Mouse (Mus musculus) midbrain, embryonic 10.5 days (tissue): Measurements from ENCODE around the gene Svip. TPM values are rescaled to one million over a fixed set of nuclear protein-coding genes. Genes with fewer than 3 reads are reported as not detected.

Source experiments
- DNase-seq: peaks from one replicate; pipeline ENCODE4 v3.0.0-alpha.2; 2017; ENCODE audit warnings: low spot score
- H3K27ac ChIP-seq: fragments of 300-500 bp; sonication (generic); replicated peaks from 2 replicates; pipeline ENCODE4 v1.5.1; 2016; ENCODE audit warnings: mild to moderate bottlenecking
- H3K27me3 ChIP-seq: fragments of 300-500 bp; sonication (generic); 2 replicates; pipeline ENCODE4 v1.6.1; 2016; ENCODE audit warnings: low read depth, mild to moderate bottlenecking; ENCODE audit not compliant: poor library complexity, severe bottlenecking
- H3K36me3 ChIP-seq: fragments of 300-500 bp; sonication (generic); 2 replicates; pipeline ENCODE4 v1.6.1; 2016; ENCODE audit warnings: mild to moderate bottlenecking, moderate library complexity
- H3K4me1 ChIP-seq: fragments of 300-500 bp; sonication (generic); 2 replicates; pipeline ENCODE4 v1.6.1; 2016
- H3K4me3 ChIP-seq: fragments of 300-500 bp; sonication (generic); 2 replicates; pipeline ENCODE4 v1.5.1; 2016; ENCODE audit warnings: mild to moderate bottlenecking, moderate library complexity
- H3K9me3 ChIP-seq: fragments of 300-500 bp; sonication (generic); replicated peaks from 2 replicates; pipeline ENCODE4 v1.6.1; 2016; ENCODE audit warnings: mild to moderate bottlenecking
- WGBS: fragments of 180-500 bp; shearing (Covaris S2); methylation state at CpG from one replicate; pipeline ENCODE4 v1.1.7; 2016; 5-methylcytosine and 5-hydroxymethylcytosine counted together
- polyA plus RNA-seq: library from polyadenylated mRNA; unstranded; fragments of >200 nt; fragmentation: Nextera tagmentation; extraction: Ambion mirVana; gene quantifications from 2 replicates; pipeline ENCODE4 v1.2.1, GENCODE M21; 2016

The Svip gene
- 7.0 and 10.0 TPM in 2 replicates for polyA plus RNA-seq

- Histone ChIP-seq H3K4me1 (0 out of 2 replicates have a peak, but pooled peaks cover 9% of the 10 kb centered on the region), H3K27ac (peak within 1 kb of the TSS; percentile 85), H3K4me3 (peak within 1 kb of the TSS; percentile 72), H3K27me3 (peaks cover 16% of the 10 kb centered on the region), H3K36me3 (no peaks in the 10 kb centered on the region), H3K9me3 (no peaks in the 10 kb centered on the region)
- DNase-seq: peak; percentile 91
- under 1% methylated on average over 43 of the region's 47 CpGs for WGBS
Measured at GRCm38 (mm10) chr7:52005511-52006295, at the start of gene Svip. Svip (minus strand) TSS chr7:52006018.

GRCm38 (mm10) chr7:52037600-52038582, 32.1 kb upstream of the Svip start:
- H3K27ac ChIP-seq: no peak overlapping the region
- WGBS: 49% methylated on average over 8 of the region's 8 CpGs
- H3K27me3 ChIP-seq: no peaks in the 10 kb centered on the region
- H3K9me3 ChIP-seq: no peaks in the 10 kb centered on the region
- H3K4me3 ChIP-seq: no peak overlapping the region
- H3K36me3 ChIP-seq: no peaks in the 10 kb centered on the region
- H3K4me1 ChIP-seq: no peaks in the 10 kb centered on the region
- peak; percentile 20 for DNase-seq

DNA sequence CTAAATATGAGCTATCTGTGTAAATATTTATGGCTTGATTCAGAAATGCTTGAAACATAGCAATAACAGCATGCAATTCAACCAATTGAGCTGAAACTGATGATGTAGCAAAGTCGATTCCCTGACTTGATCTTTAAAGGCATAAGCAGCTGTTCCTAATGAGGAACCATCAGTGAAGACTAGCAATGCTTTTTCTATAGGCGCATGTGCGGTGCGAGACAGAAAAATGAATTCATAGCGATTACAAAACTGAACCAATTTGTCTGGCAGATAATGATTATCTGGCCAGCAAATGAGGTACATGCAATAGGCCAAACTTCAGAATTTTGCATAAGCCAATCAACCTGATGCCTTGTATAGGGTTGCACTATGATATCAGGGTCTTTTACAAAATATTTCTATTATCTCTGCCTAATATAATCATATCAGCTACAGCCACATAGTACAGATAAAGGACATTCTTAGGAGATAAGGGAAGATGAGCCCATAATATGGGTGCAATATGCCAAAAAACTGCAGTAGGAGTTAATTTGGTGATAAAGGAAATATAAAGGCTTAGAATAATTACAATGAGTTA, 18.3 kb upstream of the Svip start:
- Histone ChIP-seq H3K4me3 (no peak overlapping the region), H3K4me1 (no peaks in the 10 kb centered on the region), H3K9me3 (no peaks in the 10 kb centered on the region), H3K27ac (no peak overlapping the region), H3K27me3 (no peaks in the 10 kb centered on the region), H3K36me3 (no peaks in the 10 kb centered on the region)
- no peak for DNase-seq
- 94% methylated on average over 5 of the region's 5 CpGs for WGBS

GRCm38 (mm10) chr7:52022039-52022438, 16.2 kb upstream of the Svip start:
- Histone ChIP-seq H3K27me3 (no peaks in the 10 kb centered on the region), H3K9me3 (no peaks in the 10 kb centered on the region), H3K4me1 (no peaks in the 10 kb centered on the region), H3K4me3 (no peak overlapping the region), H3K27ac (no peak overlapping the region), H3K36me3 (no peaks in the 10 kb centered on the region)
- DNase-seq: no peak
- 82% methylated on average over 4 of the region's 4 CpGs for WGBS

GRCm38 (mm10) chr7:52015628-52016027, 9.8 kb upstream of the Svip start, which contains the start of gene 1700015G11Rik:
1700015G11Rik (minus strand) TSS chr7:52015728.
- Histone ChIP-seq H3K36me3 (no peaks in the 10 kb centered on the region), H3K27ac (no peak within 1 kb of the TSS), H3K4me3 (no peak within 1 kb of the TSS), H3K27me3 (no peaks in the 10 kb centered on the region), H3K9me3 (no peaks in the 10 kb centered on the region), H3K4me1 (no peaks in the 10 kb centered on the region)
- 85% methylated on average over 3 of the region's 3 CpGs for WGBS
- no peak for DNase-seq

DNA sequence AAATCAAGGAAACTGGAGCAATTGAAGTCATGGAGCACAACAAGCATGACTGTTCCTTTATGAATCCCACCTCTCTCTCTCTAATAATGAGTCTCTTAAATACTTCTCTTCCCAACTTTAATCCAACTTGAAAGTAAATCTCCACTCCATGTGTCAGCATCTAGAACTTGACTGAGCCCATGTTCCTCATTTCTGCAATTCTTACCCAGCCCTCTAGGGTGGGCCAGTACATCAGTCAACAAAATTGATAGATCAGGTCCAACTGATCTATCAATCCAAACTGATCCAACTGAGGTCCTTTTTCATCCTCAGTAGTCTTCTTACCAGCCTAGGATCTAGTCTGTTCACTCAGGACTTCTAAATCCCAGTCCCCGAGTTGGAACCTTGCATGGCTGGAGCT, 9.4 kb upstream of the Svip start:
- 89% methylated on average over 1 of the region's 1 CpGs for WGBS
- no peak overlapping the region for H3K27ac ChIP-seq

GRCm38 (mm10) chr7:52013457-52013856, 7.6 kb upstream of the Svip start:
- WGBS: 79% methylated on average over 7 of the region's 7 CpGs
- Histone ChIP-seq H3K36me3 (no peaks in the 10 kb centered on the region), H3K4me1 (no peaks in the 10 kb centered on the region)

More for the DNA sequence above, 9.4 kb upstream of the Svip start:
- no peaks in the 10 kb centered on the region for H3K27me3 ChIP-seq
- no peak overlapping the region for H3K4me3 ChIP-seq
- H3K9me3 ChIP-seq: no peaks in the 10 kb centered on the region
- H3K4me1 ChIP-seq: no peaks in the 10 kb centered on the region
- DNase-seq: no peak
- H3K36me3 ChIP-seq: no peaks in the 10 kb centered on the region

GRCm38 (mm10) chr7:52007138-52007537, 1.3 kb upstream of the Svip start:
- Histone ChIP-seq H3K36me3 (no peaks in the 10 kb centered on the region), H3K4me1 (0 out of 2 replicates have a peak, but pooled peaks cover 9% of the 10 kb centered on the region), H3K9me3 (no peaks in the 10 kb centered on the region), H3K27ac (no peak overlapping the region), H3K27me3 (peaks cover 16% of the 10 kb centered on the region), H3K4me3 (no peak overlapping the region)
- 89% methylated on average over 2 of the region's 2 CpGs for WGBS
- DNase-seq: no peak

More at GRCm38 (mm10) chr7:52013457-52013856, 7.6 kb upstream of the Svip start:
- DNase-seq: no peak
- Histone ChIP-seq H3K4me3 (no peak overlapping the region), H3K27ac (no peak overlapping the region), H3K9me3 (no peaks in the 10 kb centered on the region), H3K27me3 (no peaks in the 10 kb centered on the region)

DNA sequence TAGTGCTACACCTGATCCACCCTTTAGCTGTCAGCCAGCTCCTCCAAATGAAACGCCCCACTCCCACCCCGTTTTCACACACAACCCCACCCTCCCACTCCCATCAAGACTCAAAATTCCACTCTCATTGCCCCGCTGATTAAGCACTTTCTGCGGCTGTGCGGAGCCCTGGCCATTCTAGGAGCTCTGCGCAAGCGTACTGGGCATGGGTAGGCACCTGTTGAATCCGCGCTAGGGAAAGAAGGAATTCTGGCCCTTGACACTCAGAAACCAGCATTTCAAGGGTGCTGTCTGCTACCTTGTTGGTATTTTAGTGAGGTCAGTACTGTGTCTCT, 445 bp upstream of the Svip start:
- 1% methylated on average over 9 of the region's 9 CpGs for WGBS
- Histone ChIP-seq H3K27me3 (peaks cover 16% of the 10 kb centered on the region), H3K36me3 (no peaks in the 10 kb centered on the region), H3K9me3 (no peaks in the 10 kb centered on the region), H3K4me3 (peak overlapping the region; percentile 72), H3K27ac (peak overlapping the region; percentile 85), H3K4me1 (0 out of 2 replicates have a peak, but pooled peaks cover 9% of the 10 kb centered on the region)
- no peak for DNase-seq

DNA sequence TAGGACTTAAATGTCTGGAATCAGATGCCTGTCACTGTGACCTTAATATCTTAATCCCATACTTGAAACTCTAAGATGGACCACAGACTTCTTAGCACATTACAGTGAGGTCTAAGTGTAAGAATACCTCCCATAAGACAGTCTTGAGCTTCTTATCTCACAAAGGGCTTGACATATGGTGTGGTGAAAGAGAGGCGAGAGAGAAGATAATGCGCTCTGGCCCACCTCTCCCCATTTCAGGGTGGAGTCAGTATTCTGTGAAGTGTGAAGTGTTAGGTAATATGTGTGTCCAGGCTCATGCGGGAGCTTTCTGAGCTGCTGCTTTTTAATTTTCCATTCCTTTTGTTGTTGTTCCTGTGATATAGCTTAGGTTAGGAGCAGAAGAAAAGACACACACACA, 14.8 kb downstream of the Svip start:
- no peak overlapping the region for H3K4me3 ChIP-seq
- no peak for DNase-seq
- no peak overlapping the region for H3K27ac ChIP-seq
- H3K27me3 ChIP-seq: no peaks in the 10 kb centered on the region
- no peaks in the 10 kb centered on the region for H3K4me1 ChIP-seq
- H3K36me3 ChIP-seq: no peaks in the 10 kb centered on the region
- 90% methylated on average over 3 of the region's 3 CpGs for WGBS
- no peaks in the 10 kb centered on the region for H3K9me3 ChIP-seq

GRCm38 (mm10) chr7:51986909-51987308, 18.9 kb downstream of the Svip start:
- DNase-seq: no peak
- H3K9me3 ChIP-seq: no peaks in the 10 kb centered on the region
- 75% methylated on average over 6 of the region's 6 CpGs for WGBS

GRCm38 (mm10) chr7:51985763-51986162, 20.1 kb downstream of the Svip start:
- no peaks in the 10 kb centered on the region for H3K36me3 ChIP-seq
- WGBS: 88% methylated on average over 6 of the region's 6 CpGs
- no peak for DNase-seq

More at GRCm38 (mm10) chr7:51986909-51987308, 18.9 kb downstream of the Svip start:
- 0 out of 2 replicates have a peak, but pooled peaks cover 4% of the 10 kb centered on the region for H3K4me1 ChIP-seq
- no peak overlapping the region for H3K27ac ChIP-seq
- H3K36me3 ChIP-seq: no peaks in the 10 kb centered on the region
- no peak overlapping the region for H3K4me3 ChIP-seq
- H3K27me3 ChIP-seq: no peaks in the 10 kb centered on the region

More at GRCm38 (mm10) chr7:51985763-51986162, 20.1 kb downstream of the Svip start:
- H3K9me3 ChIP-seq: no peaks in the 10 kb centered on the region
- no peak overlapping the region for H3K4me3 ChIP-seq
- H3K27ac ChIP-seq: no peak overlapping the region
- H3K4me1 ChIP-seq: 0 out of 2 replicates have a peak, but pooled peaks cover 4% of the 10 kb centered on the region
- no peaks in the 10 kb centered on the region for H3K27me3 ChIP-seq
